Mouse (Mus musculus) monocyte, adult 59 days (primary cell): ENCODE results near the gene Tnip2. TPM values are rescaled to one million over a fixed set of nuclear protein-coding genes. Genes with fewer than 3 reads are reported as not detected.

ENCODE experiments used
- total RNA-seq, 2 experiments: library from RNA; stranded (reverse); gene quantifications; one replicate each; pipeline ENCODE4 v1.2.4; 2023

Gene Tnip2
- total RNA-seq: 10 to 100 TPM; 49.6 to 58.2 TPM

DNA sequence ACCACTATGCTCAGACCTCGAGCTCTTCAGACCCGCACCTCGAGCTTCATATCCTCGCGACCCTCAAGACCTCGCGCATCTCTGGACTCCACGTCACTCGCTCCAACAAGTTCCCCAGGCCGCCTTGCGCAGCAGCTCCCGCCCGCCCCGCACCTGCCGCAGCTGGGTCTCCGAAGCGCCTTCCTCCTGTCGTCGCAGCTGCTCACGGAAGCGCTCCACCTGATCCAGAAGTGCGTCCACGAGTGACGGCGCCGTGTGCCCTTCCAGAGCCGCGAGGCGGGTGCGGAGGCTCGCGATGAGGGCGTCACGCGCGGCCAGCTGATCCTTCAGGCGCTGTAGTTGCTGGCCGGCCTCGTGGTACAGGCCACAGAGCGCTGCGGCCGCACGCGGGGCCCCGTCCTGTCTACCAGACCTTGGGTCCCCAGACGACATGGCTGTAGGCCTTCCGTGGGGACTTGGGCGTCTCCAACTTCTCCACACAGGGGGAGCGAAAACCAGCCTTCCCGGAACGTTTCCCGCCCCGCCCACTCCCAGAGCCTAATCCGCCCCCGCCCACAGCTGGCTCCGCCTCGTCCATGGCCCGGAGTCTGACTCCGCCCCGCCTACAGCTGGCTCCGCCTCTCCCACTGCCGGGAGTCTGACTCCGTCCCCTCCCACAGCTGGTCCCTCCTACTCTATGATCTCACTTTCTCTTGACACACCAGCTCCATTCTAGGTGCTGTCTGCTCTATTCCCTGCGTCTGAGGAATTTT is at the start of gene Tnip2:
Tnip2 (minus strand) TSS at position 526 of the 752 bp plus-strand sequence.

DNA sequence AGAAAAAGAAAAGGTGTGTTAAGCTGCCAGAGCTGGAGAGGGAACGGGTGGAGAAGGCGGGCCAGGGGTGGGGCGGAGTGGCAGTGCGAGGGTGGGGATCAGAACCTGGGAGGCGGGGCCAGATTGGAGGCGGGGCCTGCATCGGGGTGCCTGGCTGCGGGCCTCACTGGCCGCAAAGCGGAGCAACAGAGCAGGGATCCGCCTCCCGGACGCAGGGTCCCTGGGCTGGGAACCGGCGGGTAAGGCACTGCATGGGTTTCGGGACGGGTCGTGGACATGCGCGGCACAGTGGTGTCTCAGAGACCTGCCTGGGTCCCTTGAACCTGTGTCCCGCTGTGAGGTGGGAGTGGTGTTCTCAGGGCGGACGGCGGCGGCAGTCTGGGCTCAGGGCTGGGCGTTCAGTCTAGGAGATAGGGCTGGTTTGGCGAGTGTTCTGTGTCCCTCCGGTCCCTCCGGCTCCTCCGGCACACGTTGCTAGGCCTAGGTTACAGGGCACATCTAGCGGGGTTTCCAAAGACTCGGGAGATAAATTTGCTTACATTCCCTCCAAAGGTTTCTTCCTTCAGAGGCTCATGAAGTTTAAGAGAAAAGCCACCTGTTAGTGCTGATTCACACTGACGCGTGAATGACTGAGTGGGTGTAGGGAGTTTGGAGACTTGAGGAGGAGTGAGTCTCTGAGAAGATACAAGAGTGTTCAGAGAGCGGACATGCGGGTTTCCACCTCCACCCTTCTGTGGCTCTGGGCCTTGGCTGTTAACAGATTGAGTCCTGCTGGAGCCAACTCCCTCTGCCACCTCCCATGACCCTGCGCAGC is 12.1 kb upstream of the Tnip2 start, which contains the start of gene Sh3bp2:
Sh3bp2 (plus strand) TSS at position 176 of the 814 bp plus-strand sequence.

Other genes with a start within 250 kb of the Tnip2 start
- 10 to 100 TPM in 1 of 2 experiments, 1 to 10 TPM in 1; 7.0 to 10.2 TPM for gene Zfyve28, start 225.5 kb downstream of the Tnip2 start, total RNA-seq
- 1 to 10 TPM in 1 of 2 experiments, under 1 TPM in 1; 0.45 to 1.1 TPM for gene Cfap99, start 225.4 kb downstream of the Tnip2 start, total RNA-seq
- 100 to 1,000 TPM; 165 to 171 TPM for gene Rnf4, start 177.7 kb downstream of the Tnip2 start, total RNA-seq
- 10 to 100 TPM; 55.5 to 58.5 TPM for gene Fam193a, start 144.1 kb downstream of the Tnip2 start, total RNA-seq
- 100 to 1,000 TPM; 139 to 147 TPM for gene Sh3bp2, start 11.8 kb upstream of the Tnip2 start, total RNA-seq
- 100 to 1,000 TPM; 105 to 107 TPM for gene Add1, start 59.7 kb upstream of the Tnip2 start, total RNA-seq
- 10 to 100 TPM; 49.6 to 56.6 TPM for gene Mfsd10, start 123.2 kb upstream of the Tnip2 start, total RNA-seq
- gene Nop14, start 146.2 kb upstream of the Tnip2 start, total RNA-seq: 10 to 100 TPM; 15.4 to 16.3 TPM
- 1 to 10 TPM; 1.3 to 2.5 TPM for gene Grk4, start 146.4 kb upstream of the Tnip2 start, total RNA-seq
- gene Htt, start 247.7 kb upstream of the Tnip2 start, total RNA-seq: 10 to 100 TPM; 28.2 to 28.4 TPM